Mouse (Mus musculus): ENCODE measurements around the gene Map4.
A peak's percentile ranks its signal among the peaks of the same experiment; 100 is the strongest.
"Not testable (repeated sequence)": the region's sequence is repeated elsewhere in the genome, so short reads cannot be mapped to it uniquely, and the experiment has no call there.

Map4 gene

DNA sequence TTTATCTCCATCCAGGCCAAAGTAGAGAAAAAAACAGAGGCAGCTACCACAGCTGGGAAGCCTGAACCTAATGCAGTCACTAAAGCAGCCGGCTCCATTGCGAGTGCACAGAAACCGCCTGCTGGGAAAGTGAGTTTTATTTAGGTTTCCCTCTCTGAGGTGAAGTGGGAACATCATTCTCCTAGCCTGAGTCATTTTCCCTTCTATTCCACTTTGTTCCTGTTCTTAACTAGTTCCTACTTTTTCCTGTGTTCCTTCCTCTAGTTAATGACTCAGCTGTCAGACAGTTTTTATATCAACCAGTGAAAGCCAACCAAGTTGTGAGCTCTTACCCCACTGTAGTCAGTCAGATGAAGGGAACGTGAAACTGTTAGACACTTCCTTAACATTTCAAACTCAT is 139.8 kb downstream of the Map4 start:
- DNase-seq, result no peak

- DNase-seq, result peak; percentile 81
Measured at GRCm38 (mm10) chr9:110071843-110072242, 140.6 kb downstream of the Map4 start.

- not testable (repeated sequence) for DNase-seq
Measured at GRCm38 (mm10) chr9:110076468-110076867, 145.2 kb downstream of the Map4 start.

GRCm38 (mm10) chr9:110081066-110081465 is 149.8 kb downstream of the Map4 start:
- DNase-seq, result no peak

GRCm38 (mm10) chr9:110084201-110084964 is 153.1 kb downstream of the Map4 start:
- DNase-seq, result no peak

GRCm38 (mm10) chr9:110085693-110086092 is 154.4 kb downstream of the Map4 start:
- DNase-seq, result no peak

GRCm38 (mm10) chr9:110093303-110093702 is 162.0 kb downstream of the Map4 start:
- DNase-seq, result no peak

DNA sequence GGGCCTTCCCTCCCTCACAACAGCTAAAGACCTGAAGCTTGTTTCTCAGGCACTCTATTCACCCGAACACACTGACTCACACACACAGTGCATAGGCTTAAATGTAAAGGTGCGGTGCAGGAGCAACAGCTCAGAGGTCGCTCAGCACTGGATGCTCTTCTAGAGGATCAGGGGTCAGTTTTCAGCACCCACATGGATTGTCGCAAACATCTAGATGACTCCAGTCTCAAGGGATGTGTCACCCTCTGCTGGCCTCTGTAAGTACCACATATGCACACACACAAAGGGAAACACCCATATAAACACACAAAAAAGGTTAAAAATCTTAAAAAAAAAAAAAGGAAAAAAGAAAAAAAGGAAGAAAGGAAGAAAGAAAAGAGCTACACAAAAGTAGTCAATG is 163.5 kb downstream of the Map4 start:
- no peak for DNase-seq

DNA sequence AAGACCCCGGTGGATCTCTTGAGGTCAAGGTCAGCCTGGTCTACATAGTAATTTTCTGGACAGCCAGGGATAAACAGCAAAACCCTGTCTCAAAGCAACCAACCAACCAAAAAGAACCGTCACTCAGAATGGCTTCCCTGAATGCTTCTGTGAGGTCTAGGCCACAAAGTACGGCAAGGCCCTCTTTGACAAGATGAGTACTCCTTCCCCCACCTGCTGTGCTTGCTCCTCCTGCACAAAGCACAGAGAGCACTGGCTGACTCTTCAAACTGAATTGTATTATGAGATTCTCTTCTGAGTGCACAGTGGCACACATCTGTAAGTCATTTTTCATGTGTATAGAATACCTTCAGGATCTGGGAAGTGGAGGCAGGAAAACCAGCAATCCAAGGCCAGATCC is 166.5 kb downstream of the Map4 start:
- no peak for DNase-seq

DNA sequence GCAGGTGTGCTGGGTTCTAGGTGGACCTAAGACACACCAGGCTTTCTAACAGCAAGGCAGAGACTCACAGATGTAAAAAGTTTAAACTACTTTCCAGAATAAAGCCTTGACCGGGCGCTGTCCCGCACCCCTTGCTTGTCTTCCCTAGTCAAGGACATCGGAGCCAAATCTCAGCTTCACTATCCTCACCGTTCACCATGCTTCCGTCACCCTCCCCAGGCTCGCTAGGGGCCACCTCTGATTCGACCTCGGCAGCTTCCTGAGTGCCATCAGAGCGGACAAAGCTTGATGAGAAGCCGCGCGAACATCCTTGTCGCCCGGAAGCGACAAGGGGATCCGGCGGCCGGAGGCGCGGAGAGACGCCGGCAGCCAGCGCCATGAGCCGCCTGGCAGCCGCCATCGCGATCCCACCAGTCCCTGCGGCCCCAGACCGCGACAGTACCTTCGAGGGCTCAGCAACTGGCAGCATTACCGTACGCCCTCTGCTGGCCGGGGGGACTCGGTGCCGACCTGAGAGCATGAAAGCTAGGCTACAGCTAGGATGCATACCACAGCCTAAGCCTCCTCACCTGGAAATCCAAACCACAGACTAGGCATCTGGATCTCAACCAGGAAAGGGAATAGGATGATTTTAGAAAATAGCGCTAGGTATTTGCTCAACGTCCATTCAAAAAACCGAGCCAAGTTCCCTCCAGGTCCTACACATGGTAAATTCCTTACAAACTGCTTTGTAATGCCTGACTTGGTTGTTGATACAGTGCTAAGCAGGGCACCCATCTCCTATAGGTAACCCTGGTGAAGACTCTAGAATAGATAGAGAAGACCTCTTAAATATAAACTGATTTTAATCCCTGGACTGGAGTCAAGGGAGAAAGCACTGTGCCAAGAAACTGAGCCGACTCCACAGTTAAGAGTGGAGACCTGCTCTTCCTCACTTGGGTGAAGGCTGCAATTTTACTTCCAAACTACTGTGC is 169.7 kb downstream of the Map4 start:
- DNase-seq, result peak; percentile 95

- no peak for DNase-seq
Measured at GRCm38 (mm10) chr9:110116353-110116976, 185.2 kb downstream of the Map4 start.

- DNase-seq, result peak; percentile 90
Measured at GRCm38 (mm10) chr9:110116977-110117778, 185.9 kb downstream of the Map4 start, which contains the start of gene Smarcc1. TSS of gene Smarcc1 (plus strand) at chr9:110117708.

DNA sequence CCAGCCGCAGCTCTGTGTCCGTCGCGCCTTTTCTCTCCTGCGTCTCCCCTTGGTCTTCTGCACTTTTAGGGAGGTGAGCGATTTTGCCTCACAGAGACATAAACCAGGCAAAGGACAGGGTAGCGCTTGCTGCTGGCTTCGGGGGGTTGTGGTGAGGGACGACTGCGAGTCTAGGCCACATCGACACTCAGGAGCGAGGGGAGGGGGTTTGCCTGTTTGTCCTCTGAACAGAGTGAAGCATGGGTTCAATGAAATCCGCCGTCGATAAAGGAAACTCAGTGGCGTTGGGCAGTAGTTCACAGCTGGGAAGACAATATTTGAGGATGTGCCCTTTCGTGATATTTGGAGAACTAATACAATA is 186.5 kb downstream of the Map4 start, which contains the start of gene Dhx30:
Gene Dhx30 (minus strand): TSS at position 52 of the 361 bp plus-strand sequence.
- no peak for DNase-seq

- no peak for DNase-seq
Measured at GRCm38 (mm10) chr9:110118249-110118648, 187.0 kb downstream of the Map4 start.

DNA sequence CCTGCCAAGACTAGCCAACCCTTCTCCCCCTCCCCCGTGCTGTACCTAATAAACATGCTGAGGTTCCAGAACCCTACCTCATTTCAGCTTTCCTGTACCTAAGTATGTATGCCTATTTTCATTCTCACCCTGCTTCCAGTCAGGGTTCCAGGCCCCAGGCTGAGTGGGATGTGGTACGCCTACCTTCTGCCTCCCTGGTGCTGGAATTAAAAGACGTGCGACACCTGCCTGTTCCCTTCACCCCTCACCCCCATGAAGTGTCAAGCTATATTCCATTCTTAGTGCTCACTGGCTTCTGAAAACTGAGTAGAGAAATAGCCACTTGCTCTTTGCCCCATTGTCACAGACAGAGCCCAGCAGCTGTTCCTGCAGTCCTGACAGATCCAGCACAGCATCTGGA is 190.2 kb downstream of the Map4 start:
- no peak for DNase-seq

GRCm38 (mm10) chr9:110123322-110123721 is 192.1 kb downstream of the Map4 start:
- DNase-seq, result no peak

- DNase-seq, result not testable (repeated sequence)
Measured at GRCm38 (mm10) chr9:110124008-110124540, 192.8 kb downstream of the Map4 start.

GRCm38 (mm10) chr9:110130896-110131524 is 199.8 kb downstream of the Map4 start:
- no peak for DNase-seq

DNA sequence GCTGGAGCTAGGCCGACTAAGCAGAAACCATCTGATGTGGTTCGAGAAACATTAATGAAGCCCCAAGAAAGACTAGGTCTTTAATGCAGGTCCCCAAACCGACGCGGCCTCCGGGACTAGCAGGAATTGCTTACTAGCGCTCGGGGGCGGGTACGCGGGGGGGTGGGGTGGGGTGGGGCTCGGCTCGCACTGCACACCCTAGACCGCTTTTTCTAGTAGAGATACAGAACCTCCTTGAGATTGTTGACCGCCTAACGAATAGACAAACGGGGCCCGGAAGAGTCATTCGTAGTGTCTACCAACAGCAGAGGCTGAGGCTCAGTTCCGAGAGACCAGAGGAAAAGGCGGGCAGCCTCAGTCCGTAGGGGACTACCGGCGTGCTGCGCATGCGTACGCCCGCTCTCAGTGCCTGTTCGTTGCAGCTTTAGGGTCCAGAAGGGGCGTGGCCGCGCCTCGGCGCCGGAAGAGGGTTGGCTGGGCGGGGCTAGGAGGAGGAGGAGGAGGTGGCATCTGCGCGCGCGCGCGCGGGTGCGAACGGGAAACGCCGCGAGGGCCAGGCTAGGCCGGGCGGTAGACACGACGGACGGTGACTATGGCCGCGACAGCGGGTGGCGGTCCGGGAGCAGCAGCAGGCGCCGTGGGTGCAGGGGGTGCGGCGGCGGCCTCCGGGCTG is 200.4 kb downstream of the Map4 start:
- peak; percentile 99 for DNase-seq

GRCm38 (mm10) chr9:110132201-110132605 is 200.9 kb downstream of the Map4 start:
- DNase-seq, result no peak

GRCm38 (mm10) chr9:110132921-110133320 is 201.7 kb downstream of the Map4 start:
- DNase-seq, result no peak
